Mouse (Mus musculus) left cerebral cortex, adult 11 months (tissue): ENCODE data around the gene Prdm9.

Experiments
- DNase-seq: peaks from one replicate; pipeline ENCODE4 v3.0.0; 2022; ENCODE audit warnings: low spot score

The Prdm9 gene

DNA sequence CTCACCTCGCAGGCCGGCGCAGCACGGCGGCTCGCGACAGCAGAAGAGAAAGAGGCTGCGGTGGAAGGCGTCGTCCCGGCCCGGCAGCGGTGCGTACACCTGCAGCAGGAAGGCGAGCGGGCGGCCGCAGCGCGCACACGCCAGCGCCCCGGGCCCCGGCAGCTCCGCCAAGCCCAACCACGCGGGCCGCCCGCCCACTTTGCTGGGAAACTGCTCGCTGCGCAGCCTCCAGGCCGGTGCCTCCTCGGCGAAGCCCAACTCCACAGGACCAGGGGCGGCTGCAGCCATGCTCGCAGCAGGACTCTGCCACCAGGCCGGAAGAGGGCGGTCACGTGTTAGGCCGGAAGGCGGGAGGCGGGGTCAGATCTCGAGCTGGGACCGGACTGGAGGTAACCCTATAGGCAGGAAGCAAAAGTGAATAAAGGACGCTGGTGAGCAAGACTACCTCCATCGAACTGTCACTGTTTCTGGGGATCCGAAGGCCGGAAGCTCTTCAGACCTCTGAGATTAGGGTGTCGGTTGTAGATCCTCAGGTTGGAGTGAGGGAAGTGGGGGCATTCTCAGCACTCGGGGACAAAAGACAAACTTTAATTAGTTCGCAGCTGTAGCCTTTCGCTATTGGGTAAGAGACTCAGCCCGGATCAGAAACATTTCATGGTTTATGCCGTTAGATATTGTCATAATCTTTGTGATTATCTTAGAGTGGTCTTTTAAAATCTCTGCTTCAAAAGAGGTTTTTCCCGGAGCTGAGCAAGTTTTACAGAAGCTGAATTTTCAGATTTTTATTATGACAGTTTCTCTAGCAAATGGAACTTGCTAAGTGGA lies 37.0 kb downstream of the Prdm9 start, which contains the start of gene Pdcd2:
Gene Pdcd2, minus strand, starts transcription at position 316 of the 825 bp plus-strand sequence.
- DNase-seq, result peak; percentile 89

GRCm38 (mm10) chr17:15526304-15526703 lies 37.9 kb downstream of the Prdm9 start:
- DNase-seq, result no peak

- DNase-seq, result no peak
These were observed 45.4 kb downstream of the Prdm9 start for GRCm38 (mm10) chr17:15518766-15519165.

DNA sequence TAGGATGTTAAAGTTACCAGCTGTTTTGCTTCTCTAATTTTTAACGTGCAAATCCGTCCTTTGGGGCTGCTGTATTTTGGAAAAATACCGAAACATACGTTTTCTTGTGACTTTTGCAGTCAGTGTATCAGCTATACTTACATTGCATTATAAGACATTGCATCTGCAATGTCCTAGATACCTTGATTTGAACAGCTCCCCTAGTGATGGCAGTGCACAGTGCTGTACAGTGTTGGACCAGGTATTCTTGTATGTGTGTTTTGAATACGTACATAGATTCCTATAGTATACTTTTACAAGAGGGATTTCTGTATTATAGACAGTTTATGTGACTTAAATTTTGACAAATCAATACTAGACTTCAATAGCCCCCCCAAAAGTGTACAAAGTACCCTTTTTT lies 46.0 kb downstream of the Prdm9 start:
- no peak for DNase-seq

- no peak for DNase-seq
These were observed 46.4 kb downstream of the Prdm9 start for GRCm38 (mm10) chr17:15517776-15518175.

GRCm38 (mm10) chr17:15510694-15511093 lies 53.5 kb downstream of the Prdm9 start:
- no peak for DNase-seq

DNA sequence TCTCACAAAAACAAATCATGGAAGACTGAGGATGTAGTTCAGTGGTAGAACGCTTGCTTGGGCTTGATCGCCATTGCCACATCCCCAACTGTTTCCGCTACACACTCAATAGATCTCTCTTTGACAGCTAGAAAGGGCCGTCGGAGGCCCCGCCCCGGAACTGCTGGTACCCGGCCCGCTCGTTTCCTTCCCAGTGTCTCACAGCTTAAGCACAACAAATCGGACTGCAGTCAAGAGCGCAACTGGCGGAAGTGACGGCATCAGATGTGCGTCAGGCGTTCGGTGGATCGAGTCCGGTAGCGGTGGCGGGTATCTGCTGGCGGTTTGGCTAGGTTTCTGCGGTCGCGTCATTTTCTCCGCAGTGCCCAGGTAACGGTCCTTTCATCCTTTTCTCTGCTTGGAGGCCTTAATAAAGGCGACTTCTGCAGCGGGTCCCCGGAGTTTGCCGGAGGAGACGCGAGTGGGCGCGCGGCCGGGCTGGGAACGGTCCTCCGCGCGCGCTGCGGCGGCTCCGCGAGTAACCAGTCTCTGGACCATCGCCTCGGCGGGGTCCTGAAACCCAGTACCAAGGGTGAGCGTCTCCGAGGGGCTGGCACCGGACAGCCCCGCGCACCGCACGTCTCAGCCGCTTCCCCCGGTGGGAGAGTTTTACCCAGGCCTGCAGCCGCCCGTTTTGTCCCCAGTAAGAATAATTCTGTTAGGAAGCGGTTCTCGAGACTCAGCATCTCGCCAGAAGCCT lies 64.3 kb downstream of the Prdm9 start, which contains the start of the genes Psmb1 and Tbp:
Gene Psmb1, minus strand, starts transcription at position 96 of the 739 bp plus-strand sequence.
Gene Tbp, plus strand, starts transcription at position 233 of the 739 bp plus-strand sequence.
- peak; percentile 95 for DNase-seq

DNA sequence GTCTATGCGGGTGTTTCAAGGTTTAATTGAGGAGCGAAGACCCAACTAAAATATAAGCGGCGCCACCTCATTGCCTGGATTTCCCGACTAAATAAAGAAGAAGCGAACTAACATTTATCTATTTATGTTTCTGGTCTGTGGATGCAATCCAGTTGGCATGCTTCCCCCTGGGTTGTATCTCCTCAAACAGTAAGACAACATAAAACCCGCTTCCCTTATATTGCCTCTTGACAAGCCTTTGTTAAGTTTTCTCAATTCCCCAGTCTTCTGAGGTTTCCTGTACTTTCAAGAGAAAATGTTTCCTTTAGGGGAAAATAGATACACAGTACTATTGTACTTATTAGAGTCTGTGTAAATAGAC lies 65.4 kb downstream of the Prdm9 start:
- no peak for DNase-seq

GRCm38 (mm10) chr17:15497882-15498752 lies 66.0 kb downstream of the Prdm9 start:
- DNase-seq, result peak; percentile 91
